In genomic region chr4:152663482-152663881, GRCm38 (mm10) we compare ENCODE assay signal across 8 mouse cellular contexts.
DNase-seq lines count a peak whose midpoint lies in the region; ATAC-seq and TF ChIP-seq lines count a peak whose summit lies in the region.

No protein-coding gene starts in this region.

- no peaks in the 10 kb centered on the region for H3K36me3 ChIP-seq in heart, postnatal 0 days (replicated peaks; ENCODE audit: control insufficient read depth, insufficient read depth, low read length)
- H3K36me3 ChIP-seq in heart, embryonic 10.5 days, result no peaks in the 10 kb centered on the region
- H3K36me3 ChIP-seq in embryonic facial prominence, embryonic 10.5 days (replicated peaks), result no peaks in the 10 kb centered on the region
- H3K36me3 ChIP-seq in heart, embryonic 12.5 days, result no peaks in the 10 kb centered on the region

- H3K4me2 ChIP-seq in heart, postnatal 0 days (ENCODE audit: low read depth, low read length), result no peak overlapping the region
- no peak overlapping the region for H3K4me2 ChIP-seq in heart, embryonic 12.5 days

- 30% methylated on average over 8 of the region's 8 CpGs for WGBS in heart, postnatal 0 days
- WGBS in heart, embryonic 10.5 days, result 37% methylated on average over 8 of the region's 8 CpGs
- 42% methylated on average over 8 of the region's 8 CpGs for WGBS in embryonic facial prominence, embryonic 10.5 days
- WGBS in heart, embryonic 12.5 days, result 36% methylated on average over 8 of the region's 8 CpGs

- ATAC-seq in heart, postnatal 0 days (ENCODE audit: insufficient read depth, low read depth), result no peak
- ATAC-seq in heart, embryonic 12.5 days (ENCODE audit: insufficient number of reproducible peaks, low FRiP score), result no peak
- no peak for ATAC-seq in erythroid progenitor cell, adult 5-6 weeks (replicated peaks; ENCODE audit: low FRiP score, poor library complexity, severe bottlenecking)

- no peak for TF ChIP-seq EP300 in heart, postnatal 0 days (IDR thresholded peaks at IDR 0.05; ENCODE audit: low read depth)

- no peak overlapping the region for H3K27ac ChIP-seq in heart, postnatal 0 days (ENCODE audit: low read depth)
- no peak overlapping the region for H3K27ac ChIP-seq in heart, embryonic 10.5 days
- H3K27ac ChIP-seq in embryonic facial prominence, embryonic 10.5 days (replicated peaks), result no peak overlapping the region
- H3K27ac ChIP-seq in heart, embryonic 12.5 days (ENCODE audit: poor library complexity, severe bottlenecking), result no peak overlapping the region

- no peaks in the 10 kb centered on the region for H3K9me3 ChIP-seq in heart, postnatal 0 days (replicated peaks; ENCODE audit: control insufficient read depth, low read length)
- H3K9me3 ChIP-seq in heart, embryonic 10.5 days, result peaks cover 6% of the 10 kb centered on the region; the same call in 1 of the 2 replicates
- H3K9me3 ChIP-seq in embryonic facial prominence, embryonic 10.5 days, result peaks cover 3% of the 10 kb centered on the region; the same call in 1 of the 2 replicates
- H3K9me3 ChIP-seq in heart, embryonic 12.5 days (replicated peaks), result peaks cover 15% of the 10 kb centered on the region

- no peak overlapping the region for H3K4me3 ChIP-seq in heart, postnatal 0 days (ENCODE audit: low read depth, low read length)
- H3K4me3 ChIP-seq in heart, embryonic 10.5 days, result no peak overlapping the region
- H3K4me3 ChIP-seq in embryonic facial prominence, embryonic 10.5 days, result no peak overlapping the region
- no peak overlapping the region for H3K4me3 ChIP-seq in heart, embryonic 12.5 days

- no peaks in the 10 kb centered on the region for H3K27me3 ChIP-seq in heart, postnatal 0 days (ENCODE audit: control insufficient read depth, insufficient read depth, low read length)
- no peaks in the 10 kb centered on the region for H3K27me3 ChIP-seq in heart, embryonic 10.5 days (ENCODE audit: insufficient read depth, poor library complexity, severe bottlenecking)
- no peaks in the 10 kb centered on the region for H3K27me3 ChIP-seq in embryonic facial prominence, embryonic 10.5 days (replicated peaks; ENCODE audit: low read depth, poor library complexity, severe bottlenecking)
- no peaks in the 10 kb centered on the region for H3K27me3 ChIP-seq in heart, embryonic 12.5 days (replicated peaks)

- no peaks in the 10 kb centered on the region for H3K4me1 ChIP-seq in heart, postnatal 0 days (ENCODE audit: control insufficient read depth, insufficient read depth)
- H3K4me1 ChIP-seq in heart, embryonic 10.5 days, result no peaks in the 10 kb centered on the region
- H3K4me1 ChIP-seq in embryonic facial prominence, embryonic 10.5 days, result no peaks in the 10 kb centered on the region
- H3K4me1 ChIP-seq in heart, embryonic 12.5 days (replicated peaks), result no peaks in the 10 kb centered on the region

- TF ChIP-seq CTCF in heart, postnatal 0 days (IDR thresholded peaks at IDR 0.05; ENCODE audit: low read depth), result peak; percentile 24; the same call in 1 of the 2 replicates

- no peak for DNase-seq in heart, postnatal 0 days (ENCODE audit: low spot score)
- DNase-seq in heart, embryonic 10.5 days (ENCODE audit: low spot score), result no peak
- peak; percentile 24 to 37 for DNase-seq in right cerebral cortex, adult 2 months (ENCODE audit: low spot score in 2 of 2)
- no peak for DNase-seq in right cerebral cortex, postnatal 14 days
- DNase-seq in embryonic facial prominence, embryonic 10.5 days (ENCODE audit: low spot score), result peak; percentile 38
- DNase-seq in thymus, postnatal 4 days, result peak; percentile 50

- no peak overlapping the region for H3K9ac ChIP-seq in heart, postnatal 0 days (replicated peaks; ENCODE audit: low read depth, low read length)
- H3K9ac ChIP-seq in heart, embryonic 12.5 days, result no peak overlapping the region

Comparison
In these comparisons a context has a peak if more than half of its experiments do, and no peak if none do; other contexts are left out.
1. DNase-seq: peak in right cerebral cortex, adult 2 months (2 of 2), embryonic facial prominence, embryonic 10.5 days (single experiment) and thymus, postnatal 4 days (single experiment); none in heart, postnatal 0 days (single experiment), heart, embryonic 10.5 days (single experiment) and right cerebral cortex, postnatal 14 days (single experiment).